Mouse (Mus musculus): ENCODE data around the gene Plekhh2.

Gene Plekhh2

DNA sequence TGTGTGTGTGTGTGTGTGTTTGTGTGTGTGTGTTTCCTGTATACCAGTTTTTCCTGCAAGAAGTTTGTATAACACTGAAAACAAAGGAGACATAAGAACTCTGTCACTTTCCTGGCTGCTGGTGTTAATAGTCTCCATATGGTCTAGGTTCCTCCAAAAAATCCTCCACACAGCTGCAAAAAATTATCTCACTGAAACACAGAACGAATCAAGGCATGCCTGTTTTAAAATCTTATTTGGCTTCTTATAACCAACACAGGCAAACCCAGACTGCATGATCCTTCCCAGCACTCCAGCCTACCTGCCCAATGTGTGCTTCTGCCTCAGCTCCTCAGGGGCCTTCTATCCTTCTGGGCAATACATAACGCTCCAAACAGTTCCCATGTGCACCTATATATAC, 111.2 kb downstream of the Plekhh2 start:
- in situ Hi-C loops (cut with MboI; ENCODE audit: low pct_unique_long_range_greater_than_20kb in 1 of 2, low sequenced_read_pairs in 2 of 2, unreplicated experiment in 1 of 2), result no loop called here

GRCm38 (mm10) chr17:84626276-84626856, 114.7 kb downstream of the Plekhh2 start, which contains the start of gene Dync2li1:
TSS of gene Dync2li1 (plus strand) at chr17:84626496.
- in situ Hi-C loops (cut with MboI; ENCODE audit: low pct_unique_long_range_greater_than_20kb in 1 of 2, low sequenced_read_pairs in 2 of 2, unreplicated experiment in 1 of 2), result no loop called here

GRCm38 (mm10) chr17:84626857-84627305, 115.2 kb downstream of the Plekhh2 start:
- in situ Hi-C loops (cut with MboI; ENCODE audit: low pct_unique_long_range_greater_than_20kb in 1 of 2, low sequenced_read_pairs in 2 of 2, unreplicated experiment in 1 of 2), result no loop called here

DNA sequence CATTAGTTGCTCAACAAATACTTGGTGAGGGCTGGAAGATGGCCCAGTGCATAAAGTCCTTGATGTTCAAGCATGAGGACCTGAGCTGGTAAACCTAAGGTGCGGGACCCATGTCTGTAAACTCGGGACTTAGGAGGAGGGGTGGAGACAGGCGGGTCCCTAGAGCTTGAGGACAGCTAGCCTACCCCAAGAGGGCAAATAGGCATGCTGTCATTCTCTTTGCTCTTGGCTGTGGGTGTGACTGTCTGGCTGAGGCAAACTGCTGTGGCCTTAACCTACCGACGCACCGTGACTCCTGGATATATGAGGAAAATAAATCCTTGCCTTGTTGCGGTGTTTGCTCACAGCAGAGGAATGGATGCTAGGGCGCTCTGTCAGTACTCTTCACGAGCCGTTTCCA, 116.0 kb downstream of the Plekhh2 start:
- in situ Hi-C loops (cut with MboI; ENCODE audit: low pct_unique_long_range_greater_than_20kb in 1 of 2, low sequenced_read_pairs in 2 of 2, unreplicated experiment in 1 of 2), result no loop called here

GRCm38 (mm10) chr17:84628611-84629010, 116.9 kb downstream of the Plekhh2 start:
- in situ Hi-C loops (cut with MboI; ENCODE audit: low pct_unique_long_range_greater_than_20kb in 1 of 2, low sequenced_read_pairs in 2 of 2, unreplicated experiment in 1 of 2), result no loop called here

DNA sequence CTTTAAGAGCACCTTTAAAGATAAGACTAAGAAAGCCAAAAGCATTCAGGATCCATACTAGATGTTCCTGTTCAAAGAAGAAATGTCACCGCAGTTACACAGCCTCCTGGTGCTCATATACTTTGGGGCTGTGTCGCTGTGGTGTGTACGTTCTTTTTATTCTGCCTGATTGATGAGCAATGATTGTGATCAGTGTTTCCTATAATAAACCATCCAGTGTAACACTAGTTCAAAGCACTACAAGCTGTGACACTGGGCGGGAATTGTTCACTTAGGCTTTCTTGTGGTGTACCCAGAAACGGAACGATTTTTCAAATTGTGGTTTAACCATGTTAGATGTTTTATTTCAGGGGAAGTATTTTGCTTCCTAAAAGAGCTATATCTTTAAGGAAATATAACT, 120.1 kb downstream of the Plekhh2 start:
- in situ Hi-C loops (cut with MboI; ENCODE audit: low pct_unique_long_range_greater_than_20kb in 1 of 2, low sequenced_read_pairs in 2 of 2, unreplicated experiment in 1 of 2), result no loop called here

GRCm38 (mm10) chr17:84633443-84633842, 121.7 kb downstream of the Plekhh2 start:
- in situ Hi-C loops (cut with MboI; ENCODE audit: low pct_unique_long_range_greater_than_20kb in 1 of 2, low sequenced_read_pairs in 2 of 2, unreplicated experiment in 1 of 2), result no loop called here

DNA sequence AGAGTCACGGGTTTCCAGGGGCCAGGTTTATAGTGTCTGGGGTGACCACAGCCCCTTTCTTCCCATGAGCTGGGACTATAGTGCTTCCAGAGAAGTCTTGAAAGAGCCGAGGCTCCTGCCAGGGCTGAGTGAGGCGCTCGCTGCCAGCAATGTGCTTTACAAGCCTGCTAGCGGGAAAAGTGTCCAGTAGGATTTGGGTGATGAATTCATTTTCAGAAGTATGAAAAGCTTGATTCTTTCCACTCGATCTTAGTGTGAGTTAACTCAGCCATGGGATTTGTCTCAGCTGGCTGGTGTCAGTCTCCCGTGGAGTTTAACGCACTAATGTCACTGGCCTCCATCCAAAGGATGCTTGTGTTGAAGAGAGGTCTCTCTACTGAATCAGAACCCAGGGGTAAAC, 124.6 kb downstream of the Plekhh2 start:
- in situ Hi-C loops (cut with MboI; ENCODE audit: low pct_unique_long_range_greater_than_20kb in 1 of 2, low sequenced_read_pairs in 2 of 2, unreplicated experiment in 1 of 2), result no loop called here

DNA sequence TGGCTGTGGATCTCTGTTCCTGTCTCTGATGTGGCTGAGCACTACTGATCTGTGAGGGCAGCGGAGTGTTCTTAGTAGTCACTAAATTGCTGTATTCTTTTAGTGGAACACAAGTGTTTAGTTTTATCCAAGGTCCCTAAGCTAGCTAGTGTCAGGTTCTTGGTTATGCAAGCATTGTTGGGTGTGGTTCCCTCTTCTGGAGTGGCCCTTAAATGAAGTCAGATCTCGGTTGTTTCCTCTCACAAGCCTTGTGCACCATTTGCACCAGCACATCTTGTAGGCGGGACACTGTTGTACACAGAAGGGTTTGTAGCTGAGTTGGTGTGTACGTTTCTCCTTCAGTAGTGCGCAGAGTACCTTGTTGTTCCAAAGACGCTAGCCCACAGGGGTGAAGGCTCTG, 126.3 kb downstream of the Plekhh2 start:
- in situ Hi-C loops (cut with MboI; ENCODE audit: low pct_unique_long_range_greater_than_20kb in 1 of 2, low sequenced_read_pairs in 2 of 2, unreplicated experiment in 1 of 2), result no loop called here

DNA sequence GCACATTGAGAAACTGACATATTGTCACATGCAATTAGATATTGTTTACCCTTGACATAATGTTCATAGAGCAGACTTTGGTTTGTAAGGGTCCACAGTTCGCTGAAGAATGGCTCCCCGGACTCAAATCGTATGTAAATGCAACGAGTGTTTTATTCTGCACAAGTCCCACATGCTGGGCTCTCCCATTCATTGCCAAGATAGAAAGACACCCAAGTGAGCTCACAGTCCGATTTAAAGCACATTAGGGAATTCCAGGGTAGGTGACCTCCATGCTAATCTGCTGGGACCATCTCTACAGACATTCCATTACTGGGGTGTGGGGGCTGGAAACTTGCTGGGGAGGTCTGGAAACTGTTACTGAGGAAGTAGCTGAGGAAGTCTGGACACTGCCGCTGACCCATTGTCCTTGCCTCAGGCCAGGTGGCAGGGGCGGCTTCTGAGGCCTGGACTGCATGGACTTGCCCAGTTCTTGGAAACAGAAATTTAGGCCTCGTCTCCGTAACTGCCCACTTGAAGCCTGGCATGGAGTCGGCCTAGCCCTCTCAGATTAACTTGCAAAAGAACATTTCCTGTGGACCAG, 128.2 kb downstream of the Plekhh2 start:
- in situ Hi-C loops (cut with MboI; ENCODE audit: low pct_unique_long_range_greater_than_20kb in 1 of 2, low sequenced_read_pairs in 2 of 2, unreplicated experiment in 1 of 2), result no loop called here

GRCm38 (mm10) chr17:84641893-84642292, 130.2 kb downstream of the Plekhh2 start:
- in situ Hi-C loops (cut with MboI; ENCODE audit: low pct_unique_long_range_greater_than_20kb in 1 of 2, low sequenced_read_pairs in 2 of 2, unreplicated experiment in 1 of 2), result no loop called here

DNA sequence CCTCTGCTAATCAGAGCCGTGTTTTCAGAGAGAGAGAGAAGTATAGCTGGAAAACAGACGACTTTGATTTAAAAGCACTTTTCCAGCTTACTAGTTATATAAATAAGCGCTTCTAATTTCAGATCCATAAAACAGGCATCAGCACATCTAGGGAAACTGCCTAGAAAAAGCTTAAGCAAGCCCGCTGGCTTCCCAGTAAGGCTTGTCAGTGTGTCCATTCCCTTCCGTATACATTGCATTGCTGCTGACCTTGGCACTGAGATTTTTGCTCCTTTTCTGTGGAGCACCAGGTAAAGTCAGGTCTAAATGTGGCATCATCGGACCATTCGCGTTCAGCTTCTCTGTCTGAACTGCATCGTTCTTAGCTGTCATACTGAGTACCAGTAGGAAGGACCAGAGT, 130.6 kb downstream of the Plekhh2 start:
- in situ Hi-C loops (cut with MboI; ENCODE audit: low pct_unique_long_range_greater_than_20kb in 1 of 2, low sequenced_read_pairs in 2 of 2, unreplicated experiment in 1 of 2), result no loop called here

GRCm38 (mm10) chr17:84644292-84645050, 132.8 kb downstream of the Plekhh2 start:
- in situ Hi-C loops (cut with MboI; ENCODE audit: low pct_unique_long_range_greater_than_20kb in 1 of 2, low sequenced_read_pairs in 2 of 2, unreplicated experiment in 1 of 2), result no loop called here

DNA sequence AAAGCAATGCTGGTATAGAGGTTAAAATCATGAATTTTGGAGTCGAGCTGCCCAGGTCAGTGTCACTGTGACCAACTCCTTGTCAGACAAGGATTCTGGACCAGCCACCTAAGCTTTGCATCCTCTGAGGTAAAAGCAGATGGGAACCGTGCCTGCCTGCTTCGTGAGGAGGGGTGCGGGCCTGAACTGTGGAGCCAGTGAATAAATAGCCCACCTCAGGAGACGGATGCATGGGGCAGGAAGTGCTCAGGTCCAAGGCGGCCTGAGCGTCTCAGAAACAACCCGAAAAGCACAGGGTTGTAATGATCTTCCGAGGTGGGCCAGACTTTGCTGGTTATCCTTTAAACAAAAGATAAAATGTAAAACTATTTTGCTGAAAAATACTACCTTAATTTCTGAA, 133.4 kb downstream of the Plekhh2 start:
- in situ Hi-C loops (cut with MboI; ENCODE audit: low pct_unique_long_range_greater_than_20kb in 1 of 2, low sequenced_read_pairs in 2 of 2, unreplicated experiment in 1 of 2), result no loop called here

- in situ Hi-C loops (cut with MboI; ENCODE audit: low pct_unique_long_range_greater_than_20kb in 1 of 2, low sequenced_read_pairs in 2 of 2, unreplicated experiment in 1 of 2), result no loop called here
Measured at GRCm38 (mm10) chr17:84645894-84646293, 134.2 kb downstream of the Plekhh2 start.

DNA sequence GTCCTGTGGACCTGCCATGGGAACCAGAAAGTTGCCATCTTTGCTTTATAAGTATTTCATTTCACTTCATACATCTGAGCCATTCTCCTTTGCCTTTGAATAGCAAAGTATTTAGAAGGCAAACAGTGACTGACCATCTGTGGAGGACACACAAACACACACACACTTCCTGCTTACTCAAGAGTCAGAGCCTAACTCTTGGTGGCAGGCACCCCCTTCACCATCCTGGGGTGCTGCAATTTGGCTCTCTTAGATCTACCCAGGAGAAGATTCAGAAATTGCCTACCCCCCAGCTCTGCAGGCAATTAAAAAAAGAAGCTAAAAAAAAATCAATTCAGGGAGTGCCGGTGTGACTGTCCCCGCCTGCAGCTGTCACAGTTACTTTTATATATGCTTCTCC, 134.8 kb downstream of the Plekhh2 start:
- in situ Hi-C loops (cut with MboI; ENCODE audit: low pct_unique_long_range_greater_than_20kb in 1 of 2, low sequenced_read_pairs in 2 of 2, unreplicated experiment in 1 of 2), result no loop called here

GRCm38 (mm10) chr17:84647630-84648029, 135.9 kb downstream of the Plekhh2 start:
- in situ Hi-C loops (cut with MboI; ENCODE audit: low pct_unique_long_range_greater_than_20kb in 1 of 2, low sequenced_read_pairs in 2 of 2, unreplicated experiment in 1 of 2), result no loop called here

- in situ Hi-C loops (cut with MboI; ENCODE audit: low pct_unique_long_range_greater_than_20kb in 1 of 2, low sequenced_read_pairs in 2 of 2, unreplicated experiment in 1 of 2), result no loop called here
Measured at GRCm38 (mm10) chr17:84650302-84651017, 138.8 kb downstream of the Plekhh2 start.

DNA sequence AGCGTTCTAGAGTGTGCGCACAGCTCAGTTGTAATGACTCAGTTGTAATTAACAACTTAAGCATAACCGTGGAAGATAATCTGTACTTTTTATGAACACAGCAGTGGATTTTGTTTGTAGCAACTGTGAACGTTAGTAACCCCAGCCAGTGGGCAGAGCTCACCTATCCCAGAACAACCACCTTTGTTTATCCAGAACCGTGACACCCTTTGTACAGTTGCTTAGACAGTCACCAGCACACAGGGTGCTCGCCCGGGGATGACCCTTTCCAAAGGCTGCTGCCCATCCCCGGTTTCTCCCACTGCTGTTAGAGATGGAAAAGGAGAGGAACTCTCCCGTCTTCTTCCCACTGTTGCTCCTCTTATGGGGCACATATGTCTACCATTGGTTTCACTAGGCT, 141.8 kb downstream of the Plekhh2 start:
- in situ Hi-C loops (cut with MboI; ENCODE audit: low pct_unique_long_range_greater_than_20kb in 1 of 2, low sequenced_read_pairs in 2 of 2, unreplicated experiment in 1 of 2), result no loop called here

Measured in mouse embryonic stem cell (cell line).